Comparison of ENCODE assay signal across 31 mouse cellular contexts in genomic region chr4:63731299-63731698, GRCm38 (mm10). TPM values are rescaled to one million over a fixed set of nuclear protein-coding genes. Genes with fewer than 3 reads are reported as not detected.
DNase-seq lines count a peak whose midpoint lies in the region; ATAC-seq and TF ChIP-seq lines count a peak whose summit lies in the region.
"Had no signal": no experiment of that assay in that cellular context is flagged by ENCODE, and none has a peak within 500 bp of the region (broad histone marks: within the 10 kb centered on the region; RNA-seq: fewer than 3 reads in every experiment).

No protein-coding gene starts in this region.

- H3K9me3 ChIP-seq in heart, postnatal 0 days (replicated peaks; ENCODE audit: control insufficient read depth, low read length) = no peaks in the 10 kb centered on the region
- H3K9me3 ChIP-seq in hindbrain, postnatal 0 days (ENCODE audit: low read length) = no peaks in the 10 kb centered on the region
- no peaks in the 10 kb centered on the region for H3K9me3 ChIP-seq in hindbrain, embryonic 10.5 days
- H3K9me3 ChIP-seq in lung, postnatal 0 days (ENCODE audit: low read length) = no peaks in the 10 kb centered on the region
- H3K9me3 ChIP-seq: embryonic facial prominence, embryonic 15.5 days; hindbrain, embryonic 15.5 days; intestine, embryonic 15.5 days had no signal

- H3K4me3 ChIP-seq in heart, postnatal 0 days (ENCODE audit: low read depth, low read length) = no peak overlapping the region
- no peak overlapping the region for H3K4me3 ChIP-seq in hindbrain, postnatal 0 days (ENCODE audit: low read length)
- H3K4me3 ChIP-seq in hindbrain, embryonic 10.5 days = no peak overlapping the region
- no peak overlapping the region for H3K4me3 ChIP-seq in lung, postnatal 0 days (ENCODE audit: low read depth, low read length)
- H3K4me3 ChIP-seq: embryonic facial prominence, embryonic 15.5 days; gastrocnemius, adult 2 months; hindbrain, embryonic 15.5 days; intestine, embryonic 15.5 days had no signal

- ATAC-seq in heart, postnatal 0 days (ENCODE audit: insufficient read depth, low read depth) = 0 out of 2 replicates have a peak, but pooled peaks have one; percentile 55
- no peak for ATAC-seq in hindbrain, postnatal 0 days
- ATAC-seq in lung, postnatal 0 days = no peak
- ATAC-seq: activated CD4-positive, CD25-positive, alpha-beta regulatory T cell, adult 4 months; CD4-positive, CD25-positive, alpha-beta regulatory T cell, adult 4 months; forebrain, embryonic 14.5 days; forebrain, postnatal 0 days; intestine, embryonic 15.5 days had no signal

- no peak overlapping the region for H3K4me2 ChIP-seq in heart, postnatal 0 days (ENCODE audit: low read depth, low read length)
- no peak overlapping the region for H3K4me2 ChIP-seq in hindbrain, postnatal 0 days (ENCODE audit: low read depth, low read length)
- no peak overlapping the region for H3K4me2 ChIP-seq in lung, postnatal 0 days (replicated peaks; ENCODE audit: low read depth, low read length)
- H3K4me2 ChIP-seq: embryonic facial prominence, embryonic 15.5 days; heart, embryonic 11.5 days; hindbrain, embryonic 15.5 days; intestine, embryonic 15.5 days had no signal

- no peak overlapping the region for H3K27ac ChIP-seq in heart, postnatal 0 days (ENCODE audit: low read depth)
- no peak overlapping the region for H3K27ac ChIP-seq in hindbrain, postnatal 0 days
- no peak overlapping the region for H3K27ac ChIP-seq in hindbrain, embryonic 10.5 days
- no peak overlapping the region for H3K27ac ChIP-seq in lung, postnatal 0 days (ENCODE audit: low read length)
- H3K27ac ChIP-seq: embryonic facial prominence, embryonic 15.5 days; gastrocnemius, adult 2 months; hindbrain, embryonic 15.5 days; intestine, embryonic 15.5 days had no signal

- H3K27me3 ChIP-seq in heart, postnatal 0 days (ENCODE audit: control insufficient read depth, insufficient read depth, low read length) = no peaks in the 10 kb centered on the region
- H3K27me3 ChIP-seq in hindbrain, postnatal 0 days (ENCODE audit: insufficient read depth, low read length) = no peaks in the 10 kb centered on the region
- no peaks in the 10 kb centered on the region for H3K27me3 ChIP-seq in hindbrain, embryonic 10.5 days (ENCODE audit: insufficient read depth, poor library complexity, severe bottlenecking)
- H3K27me3 ChIP-seq in lung, postnatal 0 days (replicated peaks; ENCODE audit: insufficient read depth, low read length) = no peaks in the 10 kb centered on the region
- H3K27me3 ChIP-seq: embryonic facial prominence, embryonic 15.5 days; hindbrain, embryonic 15.5 days; intestine, embryonic 15.5 days had no signal

- no peak for TF ChIP-seq EP300 in heart, postnatal 0 days (IDR thresholded peaks at IDR 0.05; ENCODE audit: low read depth)
- no peak for TF ChIP-seq EP300 in lung, postnatal 0 days (IDR thresholded peaks at IDR 0.05)

- H3K4me1 ChIP-seq in heart, postnatal 0 days (ENCODE audit: control insufficient read depth, insufficient read depth) = 0 out of 2 replicates have a peak, but pooled peaks cover 5% of the 10 kb centered on the region
- H3K4me1 ChIP-seq in hindbrain, postnatal 0 days (ENCODE audit: insufficient read depth, low read length) = no peaks in the 10 kb centered on the region
- H3K4me1 ChIP-seq in hindbrain, embryonic 10.5 days (replicated peaks) = no peaks in the 10 kb centered on the region
- H3K4me1 ChIP-seq in lung, postnatal 0 days (ENCODE audit: insufficient read depth, low read depth, low read length) = no peaks in the 10 kb centered on the region
- H3K4me1 ChIP-seq: embryonic facial prominence, embryonic 15.5 days; intestine, embryonic 15.5 days had no signal

- H3K9ac ChIP-seq in heart, postnatal 0 days (replicated peaks; ENCODE audit: low read depth, low read length) = no peak overlapping the region
- H3K9ac ChIP-seq in hindbrain, postnatal 0 days (replicated peaks; ENCODE audit: low read length) = no peak overlapping the region
- no peak overlapping the region for H3K9ac ChIP-seq in lung, postnatal 0 days (replicated peaks; ENCODE audit: low read depth)
- H3K9ac ChIP-seq: embryonic facial prominence, embryonic 15.5 days; forebrain, postnatal 0 days; hindbrain, embryonic 15.5 days; intestine, embryonic 15.5 days had no signal

- 29% methylated on average over 2 of the region's 2 CpGs for WGBS in heart, postnatal 0 days
- WGBS in hindbrain, postnatal 0 days = 54% methylated on average over 2 of the region's 2 CpGs
- WGBS in hindbrain, embryonic 10.5 days = 83% methylated on average over 2 of the region's 2 CpGs
- 60% methylated on average over 2 of the region's 2 CpGs for WGBS in lung, postnatal 0 days

- no peaks in the 10 kb centered on the region for H3K36me3 ChIP-seq in heart, postnatal 0 days (replicated peaks; ENCODE audit: control insufficient read depth, insufficient read depth, low read length)
- H3K36me3 ChIP-seq in hindbrain, postnatal 0 days (ENCODE audit: insufficient read depth, low read length) = no peaks in the 10 kb centered on the region
- no peaks in the 10 kb centered on the region for H3K36me3 ChIP-seq in hindbrain, embryonic 10.5 days
- H3K36me3 ChIP-seq in lung, postnatal 0 days (ENCODE audit: insufficient read depth, low read length) = no peaks in the 10 kb centered on the region
- H3K36me3 ChIP-seq: embryonic facial prominence, embryonic 15.5 days; hindbrain, embryonic 15.5 days; intestine, embryonic 15.5 days had no signal

- no peak for TF ChIP-seq CTCF in heart, postnatal 0 days (IDR thresholded peaks at IDR 0.05; ENCODE audit: low read depth)
- TF ChIP-seq CTCF in hindbrain, postnatal 0 days (IDR thresholded peaks at IDR 0.05; ENCODE audit: low read depth) = no peak
- TF ChIP-seq CTCF in lung, postnatal 0 days (IDR thresholded peaks at IDR 0.05) = no peak

- no peak for DNase-seq in heart, postnatal 0 days (ENCODE audit: low spot score)
- no peak for DNase-seq in heart, adult 9 months (ENCODE audit: low spot score in 2 of 2)
- DNase-seq in hindbrain, postnatal 0 days (ENCODE audit: low spot score) = peak; percentile 21
- no peak for DNase-seq in hindbrain, embryonic 10.5 days (ENCODE audit: low spot score)
- DNase-seq in NIH3T3 (ENCODE audit: low read depth) = peak; percentile 9
- no peak for DNase-seq in lung, postnatal 0 days (ENCODE audit: low spot score)
- DNase-seq: adrenal gland, adult 8-10 months; adrenal gland, postnatal 25 days; cerebellum, adult 11-12 months; cerebellum, adult 8-10 months; cerebellum, postnatal 36 days; embryo, embryonic 11 days; forebrain, postnatal 0 days; gastrocnemius, adult 2 months; gastrocnemius, postnatal 14 days; kidney, adult 11 months had no signal

RNA-seq across cellular contexts. Expression of gene Tnfsf15, which starts 13.6 kb away (rescaled TPM):
- not detected in 2 replicates for total RNA-seq in heart, postnatal 0 days (2014; rRNA removed; ENCODE audit: low replicate concordance)
- 0.03 TPM in 1 of 2 replicates, not detected in the other for polyA plus RNA-seq in heart, postnatal 0 days (2015; fragmentation: Nextera tagmentation; extraction: Ambion mirVana)
- 0.26 TPM in 1 of 2 replicates, not detected in the other for total RNA-seq in hindbrain, postnatal 0 days (2014; rRNA removed)
- polyA plus RNA-seq in hindbrain, postnatal 0 days (2015; fragmentation: Nextera tagmentation; extraction: Ambion mirVana) = 0.04 TPM in 1 of 2 replicates, not detected in the other
- polyA plus RNA-seq in hindbrain, embryonic 10.5 days (2016; fragmentation: Nextera tagmentation; extraction: Ambion mirVana) = not detected in 2 replicates
- polyA plus RNA-seq in lung, postnatal 0 days (2015; fragmentation: Nextera tagmentation; extraction: Ambion mirVana) = 1.0 and 1.4 TPM in 2 replicates
- total RNA-seq: forebrain, postnatal 0 days; gastrocnemius, postnatal 4 days; heart, adult 18-20 months; heart, postnatal 14 days; hematopoietic stem cell, adult 5-6 weeks; MEL had no signal
- polyA plus RNA-seq: cortical plate, adult 2 months; forebrain, embryonic 11.5 days; forebrain, embryonic 14.5 days; forebrain, postnatal 0 days; heart, embryonic 14.5 days had no signal

Comparison
In these comparisons a context has a peak if more than half of its experiments do, and no peak if none do; other contexts are left out.
1. DNase-seq: peak in hindbrain, postnatal 0 days (single experiment) and NIH3T3 (single experiment); none in heart, postnatal 0 days (single experiment), heart, adult 9 months (0 of 2), hindbrain, embryonic 10.5 days (single experiment) and lung, postnatal 0 days (single experiment).